Mouse (Mus musculus): ENCODE measurements around the gene Npr2. TPM values are rescaled to one million over a fixed set of nuclear protein-coding genes. Genes with fewer than 3 reads are reported as not detected.

The Npr2 gene
- total RNA-seq, 4 experiments from 2014 or later, result 41.4 to 57.5 (median 44.0) TPM

GRCm38 (mm10) chr4:43629106-43629817, 2.5 kb upstream of the Npr2 start:
- no peak for DNase-seq (ENCODE audit: low spot score)

GRCm38 (mm10) chr4:43630030-43630581, 1.6 kb upstream of the Npr2 start:
- DNase-seq (ENCODE audit: low spot score), result peak; percentile 88

- no peak for DNase-seq (ENCODE audit: low spot score)
Measured at GRCm38 (mm10) chr4:43630671-43631045, 1.1 kb upstream of the Npr2 start.

- no peak for DNase-seq (ENCODE audit: low spot score)
Measured at GRCm38 (mm10) chr4:43631956-43632920, 503 bp downstream of the Npr2 start.

- no peak for DNase-seq (ENCODE audit: low spot score)
Measured at GRCm38 (mm10) chr4:43633296-43633695, 1.6 kb downstream of the Npr2 start.

- DNase-seq (ENCODE audit: low spot score), result no peak
Measured at GRCm38 (mm10) chr4:43633736-43634135, 2.0 kb downstream of the Npr2 start.

GRCm38 (mm10) chr4:43634621-43635374, 3.1 kb downstream of the Npr2 start:
- no peak for DNase-seq (ENCODE audit: low spot score)

GRCm38 (mm10) chr4:43636751-43637150, 5.0 kb downstream of the Npr2 start:
- no peak for DNase-seq (ENCODE audit: low spot score)

- DNase-seq (ENCODE audit: low spot score), result no peak
Measured at GRCm38 (mm10) chr4:43640076-43640475, 8.3 kb downstream of the Npr2 start.

GRCm38 (mm10) chr4:43640491-43640890, 8.8 kb downstream of the Npr2 start:
- no peak for DNase-seq (ENCODE audit: low spot score)

GRCm38 (mm10) chr4:43649783-43650182, 18.0 kb downstream of the Npr2 start:
- DNase-seq (ENCODE audit: low spot score), result no peak

GRCm38 (mm10) chr4:43652726-43653125, 21.0 kb downstream of the Npr2 start:
- no peak for DNase-seq (ENCODE audit: low spot score)

- no peak for DNase-seq (ENCODE audit: low spot score)
Measured at GRCm38 (mm10) chr4:43653161-43654015, 21.7 kb downstream of the Npr2 start, which contains the start of gene Spag8. Spag8 (minus strand) TSS chr4:43653594.

- no peak for DNase-seq (ENCODE audit: low spot score)
Measured at GRCm38 (mm10) chr4:43655656-43656338, 24.1 kb downstream of the Npr2 start.

GRCm38 (mm10) chr4:43656339-43657109, 24.8 kb downstream of the Npr2 start, which contains the start of gene Hint2:
Hint2 (minus strand) TSS chr4:43656466.
- DNase-seq (ENCODE audit: low spot score), result peak; percentile 97

- no peak for DNase-seq (ENCODE audit: low spot score)
Measured at GRCm38 (mm10) chr4:43657146-43657545, 25.4 kb downstream of the Npr2 start.

GRCm38 (mm10) chr4:43666412-43666811, 34.7 kb downstream of the Npr2 start:
- DNase-seq (ENCODE audit: low spot score), result no peak

GRCm38 (mm10) chr4:43668782-43669427, 37.2 kb downstream of the Npr2 start, which contains the start of the genes Tmem8b and Fam221b:
Tmem8b (plus strand) TSS chr4:43668971.
Fam221b (minus strand) TSS chr4:43669145.
- peak; percentile 86 for DNase-seq (ENCODE audit: low spot score)
